Mouse (Mus musculus) urinary bladder, adult 2 months (tissue): ENCODE results near the gene Sh2b3. TPM values are rescaled to one million over a fixed set of nuclear protein-coding genes. Genes with fewer than 3 reads are reported as not detected.

Experiments used
- DNase-seq: peaks from one replicate; pipeline ENCODE4 v3.0.0; 2022; ENCODE audit warnings: low spot score
- polyA plus RNA-seq: library from polyadenylated mRNA; depleted of rRNA; stranded (reverse); fragments of >200 nt; gene quantifications from 2 replicates; pipeline ENCODE4 v1.2.3, GENCODE M21; 2012

Sh2b3 gene
- polyA plus RNA-seq, 1 experiment: 22.2 TPM

GRCm38 (mm10) chr5:121824121-121824520 lies 13.3 kb downstream of the Sh2b3 start:
- no peak for DNase-seq

DNA sequence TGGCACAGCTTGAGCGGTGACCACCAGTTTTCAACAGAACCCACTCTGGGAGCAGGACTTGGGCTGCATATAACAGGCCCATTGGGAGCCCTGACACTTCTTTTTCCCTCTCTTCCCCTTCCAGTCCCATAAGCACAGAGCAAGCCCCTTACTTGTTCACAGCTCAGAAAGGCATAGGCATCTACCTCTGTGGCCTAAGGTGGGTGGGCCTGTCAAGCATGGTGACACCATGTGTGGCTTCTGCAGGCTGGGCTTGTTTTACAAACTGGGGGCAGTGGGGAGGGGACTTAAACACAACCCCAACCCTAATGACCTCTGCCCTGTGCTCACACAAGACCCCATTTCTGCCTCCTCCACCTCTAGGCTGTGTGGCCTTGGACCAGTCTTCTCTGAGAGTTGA lies 13.8 kb downstream of the Sh2b3 start:
- no peak for DNase-seq

DNA sequence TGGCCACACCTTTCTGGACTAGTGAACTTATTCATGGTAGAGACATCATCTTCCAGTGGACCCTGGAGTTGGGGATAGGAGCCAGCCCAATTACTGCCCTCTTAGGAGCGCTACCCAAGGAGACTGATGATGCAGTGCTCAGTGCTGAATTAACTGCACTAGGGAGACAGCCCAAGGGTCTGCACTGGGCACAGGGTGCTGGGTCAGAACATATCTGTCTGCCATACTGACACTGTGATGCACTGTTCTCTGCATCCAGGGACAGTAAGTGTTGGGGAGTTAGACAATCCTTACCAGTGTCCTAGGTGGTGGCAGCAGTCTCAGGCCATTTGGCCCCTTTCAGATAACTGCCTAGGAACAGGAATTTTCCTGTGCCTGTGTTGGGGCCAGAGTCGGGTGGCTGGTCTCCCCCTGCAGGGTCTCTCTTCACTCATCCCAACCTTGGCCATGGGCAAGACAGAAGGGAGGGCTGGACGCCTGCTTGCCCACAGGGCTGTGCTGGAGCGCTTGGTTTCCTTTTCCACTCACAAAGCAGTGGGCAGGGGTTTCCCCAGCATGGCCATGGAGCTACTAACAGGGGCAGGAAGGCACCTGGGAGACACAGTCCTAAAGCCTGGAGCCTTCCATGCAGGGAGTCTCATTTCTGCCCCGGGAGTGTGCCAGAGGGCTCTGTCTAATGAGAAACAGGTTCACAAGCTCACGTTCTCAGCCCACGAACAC lies 14.5 kb downstream of the Sh2b3 start:
- DNase-seq: no peak

DNA sequence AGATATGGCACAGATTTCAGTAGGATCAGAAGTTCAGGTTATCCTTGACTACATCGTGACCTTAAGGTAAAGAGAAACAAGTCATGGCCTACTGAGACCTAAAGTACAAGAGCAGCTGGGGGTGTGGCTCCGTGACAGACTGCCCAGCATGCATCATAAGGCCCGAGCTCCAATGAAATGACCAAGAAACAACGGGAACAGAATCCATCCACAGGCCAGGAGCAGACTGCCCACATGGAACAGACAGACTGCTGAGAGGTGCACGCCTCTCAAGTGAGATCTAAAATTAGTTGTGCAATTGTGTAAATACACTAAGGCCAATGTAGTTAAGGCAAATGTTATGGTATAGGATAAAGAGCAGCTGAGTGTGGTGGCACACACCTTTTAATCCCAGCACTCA lies 15.9 kb downstream of the Sh2b3 start:
- DNase-seq: no peak

GRCm38 (mm10) chr5:121821116-121821515 lies 16.3 kb downstream of the Sh2b3 start:
- no peak for DNase-seq

DNA sequence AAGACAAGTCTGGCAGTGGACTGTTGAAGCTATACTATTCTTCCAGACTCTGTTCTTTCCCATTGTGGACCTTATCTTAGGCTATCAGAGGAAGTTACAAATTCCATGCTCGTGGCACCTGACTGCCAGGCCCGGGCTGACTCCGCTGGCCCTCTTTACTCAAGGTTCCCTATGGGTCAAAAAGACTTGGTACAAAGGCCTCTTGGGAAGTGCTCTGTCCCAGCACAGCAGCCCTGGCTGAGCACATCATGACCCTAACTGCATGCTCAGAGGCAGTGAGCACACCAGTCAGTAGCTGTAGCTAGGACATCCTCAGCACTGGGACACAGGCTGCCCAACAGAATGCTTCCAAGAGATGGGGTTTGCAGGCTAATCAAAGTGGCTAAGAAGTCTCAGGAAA lies 16.8 kb downstream of the Sh2b3 start:
- no peak for DNase-seq

DNA sequence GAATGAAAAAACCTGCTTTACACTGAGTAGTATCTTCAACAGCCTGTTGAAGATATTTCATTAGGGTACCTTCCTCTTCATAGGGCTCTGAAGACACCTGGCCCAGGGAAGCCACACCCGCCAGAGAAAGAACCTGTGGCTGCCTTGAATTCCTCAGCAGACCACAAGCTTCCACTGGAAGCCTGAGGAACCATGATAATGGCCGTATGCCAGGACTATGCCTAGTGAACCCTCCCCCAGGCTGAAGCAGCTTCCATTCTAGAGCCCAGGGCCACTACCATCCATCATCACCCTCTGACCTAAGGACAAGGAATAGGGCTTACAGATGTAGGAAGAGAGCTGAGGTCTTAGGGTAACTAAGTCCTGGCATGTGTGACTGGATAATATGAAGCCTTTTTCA lies 17.3 kb downstream of the Sh2b3 start:
- peak; percentile 19 for DNase-seq

GRCm38 (mm10) chr5:121819559-121819958 lies 17.9 kb downstream of the Sh2b3 start:
- peak; percentile 21 for DNase-seq

- DNase-seq: no peak
Observed at GRCm38 (mm10) chr5:121818862-121819261, 18.6 kb downstream of the Sh2b3 start.

- DNase-seq: no peak
Observed at GRCm38 (mm10) chr5:121818401-121818800, 19.0 kb downstream of the Sh2b3 start.

- DNase-seq: no peak
Observed at GRCm38 (mm10) chr5:121817551-121817950, 19.9 kb downstream of the Sh2b3 start.

DNA sequence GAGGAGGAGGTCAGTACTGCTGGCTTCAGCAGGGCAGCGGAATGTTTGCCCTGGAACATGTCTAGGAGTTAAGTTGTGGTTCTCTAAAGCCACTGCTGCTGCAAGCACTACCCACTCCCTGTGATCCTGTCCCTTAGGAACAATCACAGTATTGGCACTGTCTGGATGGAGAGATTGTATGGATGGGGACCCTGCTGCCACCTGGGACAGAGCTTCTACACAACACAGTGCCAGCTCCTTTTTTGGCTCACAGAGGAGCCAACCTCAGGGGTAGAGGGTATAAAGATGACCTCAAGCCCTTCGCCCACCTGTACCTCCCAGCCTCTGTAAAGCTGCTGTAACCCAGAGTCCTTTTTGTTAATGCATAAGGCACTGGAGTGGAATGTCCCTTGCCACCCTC lies 20.8 kb downstream of the Sh2b3 start:
- DNase-seq: no peak

- DNase-seq: no peak
Observed at GRCm38 (mm10) chr5:121815867-121816380, 21.5 kb downstream of the Sh2b3 start.

- DNase-seq: no peak
Observed at GRCm38 (mm10) chr5:121815067-121815466, 22.4 kb downstream of the Sh2b3 start.

DNA sequence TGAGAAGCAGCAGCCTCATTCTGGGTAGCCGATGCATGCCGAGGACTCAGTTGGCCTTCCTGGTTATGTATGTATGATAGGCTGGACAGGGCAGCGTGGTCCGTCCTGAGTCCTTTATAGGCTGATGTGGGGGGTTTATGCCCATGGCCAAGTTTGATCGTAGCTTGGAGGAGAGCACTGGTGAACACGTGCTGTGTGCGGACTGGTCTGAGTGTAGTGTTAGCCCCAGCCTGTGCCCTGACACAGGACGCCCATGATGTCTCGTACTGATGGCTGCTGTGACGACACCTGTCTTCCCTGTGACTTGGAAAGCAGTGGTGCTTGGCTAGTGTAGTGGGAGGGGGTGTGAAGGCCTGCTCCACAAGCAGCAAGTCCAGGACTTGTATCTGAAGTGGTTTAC lies 23.7 kb downstream of the Sh2b3 start:
- DNase-seq: no peak

GRCm38 (mm10) chr5:121812526-121813243 lies 24.8 kb downstream of the Sh2b3 start:
- no peak for DNase-seq

DNA sequence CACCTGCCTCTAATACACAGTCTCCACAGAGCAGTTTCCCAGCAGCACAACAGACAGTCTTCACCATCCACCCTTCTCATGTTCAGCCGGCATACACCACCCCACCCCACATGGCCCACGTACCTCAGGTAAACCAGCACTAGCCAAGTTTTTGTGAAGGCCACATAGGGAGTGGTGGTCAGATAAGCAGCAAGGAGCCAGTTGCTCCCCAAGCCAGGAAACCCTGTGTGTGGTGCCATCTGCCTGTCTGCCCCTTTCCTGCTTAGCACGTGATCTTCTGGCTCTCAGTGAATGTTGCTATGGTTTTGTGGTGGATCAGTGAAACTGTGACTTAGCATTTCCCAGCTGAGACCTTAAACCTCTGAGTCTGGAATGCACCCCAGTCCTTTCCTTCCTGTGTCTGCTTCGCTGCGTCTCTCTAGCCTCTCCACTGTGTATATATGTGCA lies 25.9 kb downstream of the Sh2b3 start:
- no peak for DNase-seq

DNA sequence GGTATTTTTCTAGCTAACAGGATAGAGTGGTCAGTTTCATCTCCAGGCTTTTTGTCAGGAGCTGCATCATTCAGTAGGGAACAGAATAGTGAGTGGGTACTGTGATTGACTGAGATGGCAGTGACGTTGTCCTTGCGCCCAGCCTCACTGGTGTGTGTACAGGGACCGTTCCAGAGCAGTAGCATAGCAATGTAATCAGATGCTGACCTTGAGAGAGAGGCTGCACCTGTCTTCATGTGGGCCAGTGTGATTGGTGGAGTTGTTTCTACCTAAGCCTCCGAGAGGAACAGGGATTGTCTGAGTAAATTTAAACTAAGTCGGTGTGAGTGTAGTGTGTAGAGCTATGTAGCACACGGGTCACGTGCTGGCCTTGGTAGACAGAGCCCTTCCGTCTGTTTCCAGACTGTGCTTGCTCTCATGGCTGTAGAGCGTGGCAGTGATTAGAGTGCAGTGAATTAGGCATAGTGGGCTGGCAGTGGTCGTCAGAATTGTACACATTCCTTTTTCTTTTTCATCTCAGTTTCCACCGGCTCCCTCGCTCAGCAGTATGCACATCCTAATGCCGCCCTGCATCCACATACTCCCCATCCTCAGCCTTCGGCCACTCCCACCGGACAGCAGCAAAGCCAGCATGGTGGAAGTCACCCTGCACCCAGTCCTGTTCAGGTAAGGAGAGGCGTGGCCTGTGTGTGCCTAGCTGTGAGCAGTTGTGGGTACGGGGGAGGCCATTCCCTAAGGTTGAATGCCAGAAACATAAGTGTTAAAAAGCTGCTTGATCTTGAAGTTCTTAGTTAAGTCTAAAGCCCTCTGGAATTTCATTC lies 26.9 kb downstream of the Sh2b3 start:
- no peak for DNase-seq

DNA sequence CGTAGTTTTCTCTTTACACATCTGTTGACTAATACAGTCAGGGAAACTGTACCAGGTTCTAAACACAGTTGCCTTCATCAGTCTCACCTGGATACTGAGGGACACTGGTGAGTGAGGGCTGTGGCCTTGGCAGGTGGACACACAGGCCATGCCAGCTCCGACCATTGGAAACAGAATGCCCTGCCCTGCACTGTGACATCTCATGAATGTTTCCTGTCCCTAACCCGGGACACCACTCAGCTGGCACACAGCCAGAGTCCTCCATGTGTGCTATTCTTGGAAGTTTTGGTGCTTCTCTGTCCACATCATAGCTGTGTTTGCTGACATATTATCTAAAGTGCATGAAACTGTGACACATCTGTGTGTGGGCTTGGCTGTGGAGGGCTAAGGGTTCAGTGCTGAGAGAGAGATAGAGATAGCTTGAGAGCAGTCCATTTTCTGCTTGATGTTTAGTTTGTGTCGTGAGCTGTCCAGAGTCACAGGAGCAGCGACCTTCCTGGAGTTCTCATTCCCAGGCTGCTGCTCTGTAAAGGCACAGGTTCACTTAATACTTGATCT lies 27.7 kb downstream of the Sh2b3 start:
- DNase-seq: no peak

DNA sequence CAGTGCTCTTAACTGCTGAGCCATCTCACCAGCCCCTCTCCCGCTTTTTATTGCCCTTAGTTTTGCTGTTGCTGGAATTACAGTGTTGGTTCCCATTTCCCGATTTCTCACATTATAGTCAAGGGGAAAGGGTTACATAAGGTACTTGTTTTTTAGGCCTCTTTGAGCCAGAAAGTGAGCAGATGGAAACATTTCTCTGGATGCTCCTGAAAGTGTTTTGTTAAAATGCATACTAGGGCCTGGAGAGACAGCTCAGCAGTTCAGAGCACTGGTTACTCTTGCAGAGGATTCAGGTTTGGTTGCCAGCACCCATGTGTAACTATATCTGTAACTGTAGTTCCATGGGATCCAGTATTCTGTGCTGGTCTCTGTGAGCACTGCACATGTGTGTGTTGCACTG lies 29.2 kb downstream of the Sh2b3 start:
- DNase-seq: no peak

- no peak for DNase-seq
Observed at GRCm38 (mm10) chr5:121807186-121807585, 30.3 kb downstream of the Sh2b3 start.

DNA sequence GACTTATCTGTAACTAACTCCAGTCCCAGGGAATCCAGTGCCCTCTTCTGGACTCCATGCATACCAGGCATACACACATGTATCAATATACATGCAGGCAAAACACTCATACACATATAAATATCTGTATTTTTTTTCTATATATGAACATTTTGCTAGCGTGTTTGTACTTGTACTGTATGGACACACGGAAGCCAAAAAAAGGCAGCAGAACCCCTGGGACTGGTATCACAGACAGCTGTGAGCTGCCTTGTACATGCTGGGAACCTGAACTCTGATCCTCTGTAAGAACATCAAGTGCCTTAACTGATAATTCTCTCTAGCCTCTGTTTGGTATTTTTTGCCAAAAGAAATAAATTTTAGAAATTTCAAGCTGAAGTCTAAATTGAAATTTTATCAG lies 39.0 kb downstream of the Sh2b3 start:
- DNase-seq: no peak
